Mouse (Mus musculus) cerebellum, adult 2 months (tissue): ENCODE measurements around the gene Ifi202b.
"Not testable (repeated sequence)": the region's sequence is repeated elsewhere in the genome, so short reads cannot be mapped to it uniquely, and the experiment has no call there.

ENCODE experiments used
- CTCF ChIP-seq: fragments of 200-500 bp; IDR thresholded peaks from 2 replicates; pipeline ENCODE4 v1.5.1; 2011; ENCODE audit warnings: low read depth, mild to moderate bottlenecking, control low read depth, low read length, moderate library complexity, borderline replicate concordance; ENCODE audit not compliant: insufficient read depth
- POLR2A ChIP-seq: fragments of 200-500 bp; IDR thresholded peaks from 2 replicates; pipeline ENCODE4 v1.6.1; 2011; ENCODE audit warnings: low read length, control low read depth, borderline replicate concordance; ENCODE audit not compliant: insufficient read depth

DNA sequence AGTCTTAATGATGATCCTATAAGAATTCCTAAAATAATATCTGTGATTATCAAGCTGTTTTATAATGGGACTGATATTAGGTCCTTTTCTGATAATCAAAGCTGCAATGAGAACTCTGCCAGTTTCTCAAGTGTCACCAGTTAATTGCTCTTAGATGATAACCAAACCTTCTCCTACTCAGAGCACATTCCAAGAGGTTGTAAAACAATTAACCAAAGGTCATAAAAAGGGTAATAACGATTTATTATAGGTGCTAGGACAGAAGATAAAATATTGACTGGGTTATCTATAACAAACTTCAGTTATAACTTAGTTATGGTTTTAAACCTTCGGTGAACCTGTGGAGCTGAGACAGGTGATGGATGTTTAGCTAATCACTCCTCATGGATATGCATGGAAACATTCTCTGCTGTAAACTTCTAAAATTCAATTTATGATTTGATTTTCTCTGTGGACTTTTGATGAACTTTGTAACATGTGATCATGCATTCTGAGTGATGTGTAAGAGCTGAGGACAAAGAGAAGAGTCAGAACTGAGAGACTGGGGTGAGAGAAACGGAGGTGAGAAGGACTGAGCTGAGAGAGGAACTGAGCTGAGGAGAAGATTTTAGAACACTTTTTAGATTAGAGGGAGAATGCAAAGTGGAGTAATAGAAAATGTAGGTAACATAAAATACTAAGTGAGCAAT is 26.6 kb downstream of the Ifi202b start:
- TF ChIP-seq POLR2A, CTCF: not testable (repeated sequence)
